Mouse (Mus musculus): Measurements from ENCODE around the gene Zfhx3. TPM values are rescaled to one million over a fixed set of nuclear protein-coding genes. Genes with fewer than 3 reads are reported as not detected.

Zfhx3 gene
- polyA plus RNA-seq, 1 experiment: 6.6 TPM

DNA sequence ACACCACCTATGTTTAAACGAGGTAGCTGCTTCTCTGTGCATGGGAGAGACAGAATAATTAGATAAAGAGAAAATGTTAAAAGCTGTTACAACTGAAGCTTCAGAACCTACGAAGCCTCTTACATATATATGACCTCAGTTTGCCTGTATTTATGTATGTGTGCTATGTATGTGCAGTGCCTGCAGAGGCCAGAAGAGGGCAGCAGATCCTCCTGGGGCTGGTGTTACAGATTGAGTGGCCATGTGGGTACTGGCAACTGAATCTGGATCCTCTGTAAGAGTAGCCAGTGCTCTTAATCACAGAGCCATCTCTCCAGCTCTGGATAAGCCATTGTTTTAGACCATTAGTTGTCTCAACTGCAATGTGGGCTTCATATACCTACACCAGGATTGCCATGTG, 82.8 kb downstream of the Zfhx3 start:
- 79% methylated on average over 2 of the region's 2 CpGs for WGBS
- no peak overlapping the region for H3K27ac ChIP-seq (ENCODE audit: control insufficient read depth, insufficient read depth, low read depth, low read length, poor library complexity)
- no peak overlapping the region for H3K4me3 ChIP-seq (replicated peaks; ENCODE audit: control insufficient read depth, low read depth, low read length)
- no peaks in the 10 kb centered on the region for H3K4me1 ChIP-seq (ENCODE audit: control insufficient read depth, insufficient read depth, low read length)
- peak; percentile 27; the same call in 1 of the 2 replicates for TF ChIP-seq CTCF (IDR thresholded peaks at IDR 0.05; ENCODE audit: control insufficient read depth, insufficient read depth, low read length)
- no peak for TF ChIP-seq POLR2A (IDR thresholded peaks at IDR 0.05; ENCODE audit: borderline replicate concordance, control insufficient read depth, low read depth, low read length)

DNA sequence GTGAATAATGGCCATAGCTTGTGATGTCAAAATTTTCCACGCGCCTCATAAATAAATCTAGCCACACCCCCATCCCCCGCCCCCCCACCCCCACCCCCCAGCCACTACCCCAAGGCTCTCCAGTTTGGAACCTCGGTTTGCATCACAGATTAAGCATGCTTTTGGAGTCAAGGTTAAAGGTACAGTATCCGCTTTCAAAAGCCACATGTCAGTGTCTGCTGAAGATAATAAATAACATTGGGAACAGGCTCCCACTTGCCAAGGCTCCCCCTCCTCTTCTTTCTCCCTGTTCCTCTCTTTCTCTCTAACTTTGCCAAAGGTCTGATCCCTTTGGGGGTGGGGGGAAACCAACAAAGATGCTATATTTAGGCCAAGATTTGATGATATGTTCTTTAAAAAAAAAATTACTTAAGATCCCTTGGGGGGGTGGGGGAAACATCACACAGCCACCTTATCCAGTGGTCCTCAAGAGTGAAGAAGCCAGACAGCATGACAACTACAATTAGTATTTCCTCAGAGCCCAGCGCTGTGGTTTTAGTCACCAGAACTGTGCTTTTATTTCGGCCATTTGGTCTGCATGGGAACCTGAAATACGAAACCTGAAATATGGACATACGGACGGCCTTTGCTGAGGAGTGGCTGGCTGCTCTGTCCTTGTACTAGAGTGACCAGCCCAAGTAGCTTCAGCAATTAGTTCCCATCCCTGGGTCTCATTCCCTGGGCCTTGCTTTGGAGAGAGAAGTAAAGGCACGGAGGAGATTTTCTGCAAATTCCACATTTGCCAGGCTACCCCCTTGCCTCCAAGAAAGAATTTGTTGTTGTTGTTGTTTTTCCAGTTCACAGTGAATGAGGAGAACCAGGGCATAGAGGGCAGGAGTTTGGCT, 84.4 kb downstream of the Zfhx3 start:
- WGBS: 69% methylated on average over 11 of the region's 11 CpGs
- no peak overlapping the region for H3K4me3 ChIP-seq (replicated peaks; ENCODE audit: control insufficient read depth, low read depth, low read length)
- H3K4me1 ChIP-seq (ENCODE audit: control insufficient read depth, insufficient read depth, low read length): no peaks in the 10 kb centered on the region

DNA sequence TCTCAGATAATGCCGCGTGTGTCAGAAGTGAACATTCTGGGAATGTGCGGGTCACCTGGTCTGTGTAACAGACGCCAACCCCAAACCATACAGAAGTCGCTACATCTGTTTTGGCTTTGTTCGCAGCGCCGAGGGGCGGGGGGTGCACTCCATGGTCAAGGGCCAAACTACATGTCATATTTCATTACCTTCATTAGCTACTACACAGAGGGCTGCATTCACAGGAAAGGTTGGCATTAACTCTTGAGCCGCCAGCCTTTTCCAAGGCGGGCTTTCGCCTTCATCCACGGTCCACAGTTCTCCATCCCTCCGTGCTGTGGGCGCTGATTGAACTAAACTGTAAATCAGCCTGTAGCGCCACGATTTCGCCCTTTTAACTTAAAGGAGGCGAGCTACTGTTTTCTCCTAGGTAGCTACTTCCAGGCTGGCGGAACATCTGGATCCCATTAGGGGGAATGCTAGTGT, 85.1 kb downstream of the Zfhx3 start:
- 59% methylated on average over 20 of the region's 20 CpGs for WGBS
- Histone ChIP-seq H3K27ac (ENCODE audit: control insufficient read depth, insufficient read depth, low read depth, low read length, poor library complexity) (no peak overlapping the region), H3K4me1 (ENCODE audit: control insufficient read depth, insufficient read depth, low read length) (no peaks in the 10 kb centered on the region), H3K4me3 (replicated peaks; ENCODE audit: control insufficient read depth, low read depth, low read length) (no peak overlapping the region)
- TF ChIP-seq POLR2A (IDR thresholded peaks at IDR 0.05; ENCODE audit: borderline replicate concordance, control insufficient read depth, low read depth, low read length) (no peak), CTCF (IDR thresholded peaks at IDR 0.05; ENCODE audit: control insufficient read depth, insufficient read depth, low read length) (no peak)

More for the DNA sequence above, 84.4 kb downstream of the Zfhx3 start:
- TF ChIP-seq POLR2A (IDR thresholded peaks at IDR 0.05; ENCODE audit: borderline replicate concordance, control insufficient read depth, low read depth, low read length): no peak
- TF ChIP-seq CTCF (IDR thresholded peaks at IDR 0.05; ENCODE audit: control insufficient read depth, insufficient read depth, low read length): no peak
- no peak overlapping the region for H3K27ac ChIP-seq (ENCODE audit: control insufficient read depth, insufficient read depth, low read depth, low read length, poor library complexity)

DNA sequence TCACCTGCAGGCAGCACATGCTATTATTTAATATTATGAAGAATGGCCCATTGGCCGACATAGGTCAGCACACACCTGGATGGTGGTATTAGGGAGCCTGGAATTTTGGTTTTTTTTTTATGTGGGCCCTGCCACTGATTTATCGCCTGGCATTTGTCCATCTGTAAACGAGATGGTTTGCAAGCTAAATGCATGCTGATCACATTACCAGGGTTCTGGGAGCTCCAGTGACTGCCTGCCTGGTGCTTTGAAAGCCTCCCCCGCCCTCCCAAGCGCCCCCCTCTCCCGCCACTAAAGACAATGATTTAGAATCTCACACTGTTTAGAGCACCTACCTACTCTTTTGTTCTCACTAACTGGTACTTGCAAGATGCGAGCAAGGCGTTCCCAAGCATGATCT, 86.0 kb downstream of the Zfhx3 start:
- Histone ChIP-seq H3K27ac (ENCODE audit: control insufficient read depth, insufficient read depth, low read depth, low read length, poor library complexity) (no peak overlapping the region), H3K4me1 (ENCODE audit: control insufficient read depth, insufficient read depth, low read length) (no peaks in the 10 kb centered on the region), H3K4me3 (replicated peaks; ENCODE audit: control insufficient read depth, low read depth, low read length) (no peak overlapping the region)
- no peak for TF ChIP-seq POLR2A (IDR thresholded peaks at IDR 0.05; ENCODE audit: borderline replicate concordance, control insufficient read depth, low read depth, low read length)
- 67% methylated on average over 8 of the region's 8 CpGs for WGBS

DNA sequence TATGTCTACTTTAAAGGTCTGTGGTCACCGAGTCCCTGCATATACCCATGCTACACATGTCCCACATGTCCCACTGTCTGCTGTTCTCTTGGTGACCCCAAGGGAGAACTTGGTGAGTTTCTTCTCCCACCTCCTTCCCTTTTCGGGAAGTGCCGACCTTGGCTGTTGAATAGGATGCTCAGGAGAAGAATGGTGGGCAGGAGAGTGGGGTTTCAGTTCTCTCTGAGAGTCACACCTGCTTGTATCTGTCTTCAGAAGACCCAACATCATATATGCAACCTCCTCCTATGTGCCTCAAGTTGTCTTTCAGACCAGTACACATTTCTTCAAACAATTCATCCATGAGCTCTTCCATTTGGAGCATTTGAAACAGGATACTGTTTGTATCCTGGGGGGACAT, 88.7 kb downstream of the Zfhx3 start:
- Histone ChIP-seq H3K4me3 (replicated peaks; ENCODE audit: control insufficient read depth, low read depth, low read length) (no peak overlapping the region), H3K4me1 (ENCODE audit: control insufficient read depth, insufficient read depth, low read length) (no peaks in the 10 kb centered on the region), H3K27ac (ENCODE audit: control insufficient read depth, insufficient read depth, low read depth, low read length, poor library complexity) (no peak overlapping the region)
- no peak for TF ChIP-seq CTCF (IDR thresholded peaks at IDR 0.05; ENCODE audit: control insufficient read depth, insufficient read depth, low read length)
- no peak for TF ChIP-seq POLR2A (IDR thresholded peaks at IDR 0.05; ENCODE audit: borderline replicate concordance, control insufficient read depth, low read depth, low read length)
- WGBS: 65% methylated on average over 3 of the region's 3 CpGs

DNA sequence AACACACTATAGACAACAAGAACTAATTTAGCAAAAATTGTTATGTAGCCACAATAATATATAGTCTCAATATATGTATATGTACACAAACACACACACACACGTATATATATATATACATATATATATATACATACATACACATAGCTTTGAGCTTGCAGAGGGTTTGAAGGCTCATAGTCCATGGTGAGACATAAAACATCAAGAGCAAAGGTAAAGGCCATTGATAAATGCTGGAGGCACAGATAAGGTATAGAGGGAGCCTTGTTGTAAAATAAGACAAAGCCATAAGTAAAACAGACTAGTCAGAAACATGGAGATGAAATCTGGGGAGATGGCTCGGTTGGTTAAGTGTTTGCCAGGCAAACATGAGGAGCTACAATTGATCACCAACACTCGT, 91.6 kb downstream of the Zfhx3 start:
- TF ChIP-seq POLR2A (IDR thresholded peaks at IDR 0.05; ENCODE audit: borderline replicate concordance, control insufficient read depth, low read depth, low read length) (no peak), CTCF (IDR thresholded peaks at IDR 0.05; ENCODE audit: control insufficient read depth, insufficient read depth, low read length) (no peak)
- no peaks in the 10 kb centered on the region for H3K4me1 ChIP-seq (ENCODE audit: control insufficient read depth, insufficient read depth, low read length)
- 72% methylated on average over 3 of the region's 3 CpGs for WGBS
- no peak overlapping the region for H3K4me3 ChIP-seq (replicated peaks; ENCODE audit: control insufficient read depth, low read depth, low read length)
- no peak overlapping the region for H3K27ac ChIP-seq (ENCODE audit: control insufficient read depth, insufficient read depth, low read depth, low read length, poor library complexity)

DNA sequence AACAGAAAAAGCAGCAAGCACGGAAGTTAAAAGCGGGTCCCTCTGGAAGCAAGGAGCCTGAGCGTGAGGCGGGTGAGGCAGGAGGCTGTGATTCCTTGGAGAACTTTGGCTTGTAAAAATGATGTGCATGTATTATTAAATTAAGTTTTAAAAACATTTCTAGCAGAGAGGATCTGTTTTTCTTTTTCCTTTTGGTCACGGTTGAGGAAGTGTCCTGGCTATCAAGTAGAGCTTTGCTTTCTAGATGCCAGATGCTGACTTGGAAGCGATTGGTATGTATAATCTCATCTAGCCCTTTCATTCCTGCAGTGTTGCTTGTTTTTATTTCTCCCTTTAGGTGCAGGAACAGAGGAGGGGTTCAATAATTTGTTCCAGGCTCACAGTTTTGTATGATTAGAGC, 92.3 kb downstream of the Zfhx3 start:
- Histone ChIP-seq H3K4me1 (ENCODE audit: control insufficient read depth, insufficient read depth, low read length) (no peaks in the 10 kb centered on the region), H3K27ac (ENCODE audit: control insufficient read depth, insufficient read depth, low read depth, low read length, poor library complexity) (no peak overlapping the region), H3K4me3 (replicated peaks; ENCODE audit: control insufficient read depth, low read depth, low read length) (no peak overlapping the region)
- TF ChIP-seq POLR2A (IDR thresholded peaks at IDR 0.05; ENCODE audit: borderline replicate concordance, control insufficient read depth, low read depth, low read length) (no peak), CTCF (IDR thresholded peaks at IDR 0.05; ENCODE audit: control insufficient read depth, insufficient read depth, low read length) (no peak)
- 90% methylated on average over 6 of the region's 6 CpGs for WGBS

DNA sequence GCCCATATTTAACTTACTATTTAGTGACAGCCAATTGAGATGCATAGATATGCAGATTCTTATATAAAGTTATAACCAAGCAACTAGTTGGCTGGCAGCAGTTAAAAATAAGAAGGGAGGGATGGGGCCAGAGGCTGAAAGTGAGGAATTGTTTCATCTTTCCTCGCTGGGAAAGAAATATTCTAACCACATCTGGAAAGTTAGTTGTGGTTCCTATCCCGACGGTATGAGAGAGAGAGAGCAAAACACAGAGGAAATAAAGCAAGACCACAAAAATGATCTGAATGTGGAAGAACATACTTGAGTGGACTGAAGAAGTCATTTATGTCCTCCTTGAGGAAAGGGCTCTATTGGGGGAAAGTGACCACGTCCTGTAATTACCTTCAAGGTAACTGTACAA, 101.2 kb downstream of the Zfhx3 start:
- no peak overlapping the region for H3K27ac ChIP-seq (ENCODE audit: control insufficient read depth, insufficient read depth, low read depth, low read length, poor library complexity)
- H3K4me1 ChIP-seq (ENCODE audit: control insufficient read depth, insufficient read depth, low read length): no peaks in the 10 kb centered on the region
- H3K4me3 ChIP-seq (replicated peaks; ENCODE audit: control insufficient read depth, low read depth, low read length): no peak overlapping the region
- 41% methylated on average over 4 of the region's 4 CpGs for WGBS
- TF ChIP-seq POLR2A (IDR thresholded peaks at IDR 0.05; ENCODE audit: borderline replicate concordance, control insufficient read depth, low read depth, low read length) (no peak), CTCF (IDR thresholded peaks at IDR 0.05; ENCODE audit: control insufficient read depth, insufficient read depth, low read length) (no peak)
